19 mouse cellular contexts compared by ENCODE assay signal in the genomic region with DNA sequence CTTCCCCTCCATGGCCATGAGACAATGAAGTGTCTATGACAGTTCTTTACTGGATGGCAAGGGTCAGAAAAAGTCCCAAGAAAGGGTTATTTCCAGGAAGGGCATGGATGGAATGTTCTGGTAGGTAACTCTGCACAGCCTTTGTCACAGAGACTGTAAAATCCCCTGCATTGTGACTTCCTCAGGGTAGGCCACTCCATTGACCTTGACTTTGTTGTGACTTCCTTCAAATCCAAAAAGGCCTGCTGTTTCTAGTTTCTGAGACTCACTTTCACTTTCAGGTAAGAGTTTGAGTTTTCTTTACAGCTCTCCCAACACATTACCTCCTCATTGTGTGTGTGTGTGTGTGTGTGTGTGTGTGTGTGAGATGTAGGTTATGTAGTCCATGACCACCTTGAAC. TPM values are rescaled to one million over a fixed set of nuclear protein-coding genes. Genes with fewer than 3 reads are reported as not detected.
DNase-seq lines count a peak whose midpoint lies in the region; ATAC-seq lines count a peak whose summit lies in the region.
"Had no signal": no experiment of that assay in that cellular context is flagged by ENCODE, and none has a peak within 500 bp of the region (broad histone marks: within the 10 kb centered on the region; RNA-seq: fewer than 3 reads in every experiment).

No protein-coding gene starts in this region.

- H3K36me3 ChIP-seq in splenic B cell, adult 2 months (ENCODE audit: control insufficient read depth, insufficient read depth, low read length, poor library complexity, severe bottlenecking): no peaks in the 10 kb centered on the region
- H3K36me3 ChIP-seq: G1E; heart, embryonic 12.5 days; hindbrain, embryonic 15.5 days; intestine, embryonic 15.5 days had no signal

- ATAC-seq in CD4-positive, CD25-positive, alpha-beta regulatory T cell, adult 4 months: peak; percentile 82
- ATAC-seq in inflammation-experienced regulatory T-cells, adult 6 months: peak; percentile 84
- ATAC-seq in granulocyte monocyte progenitor cell, adult 5-6 weeks (replicated peaks; ENCODE audit: poor library complexity, severe bottlenecking): no peak
- ATAC-seq: forebrain, embryonic 13.5 days; forebrain, postnatal 0 days; intestine, embryonic 15.5 days had no signal

- DNase-seq in CD4-positive helper T cell, adult 2 months (ENCODE audit: low read depth, low spot score): peak; percentile 44
- peak; percentile 73 for DNase-seq in splenic B cell, adult 2 months (ENCODE audit: low read depth, low spot score)
- no peak for DNase-seq in lung, adult 18-20 months
- DNase-seq in kidney, postnatal 4 days: no peak
- DNase-seq: adrenal gland, postnatal 14 days; cerebellum, adult 11-12 months; cerebellum, adult 9-11 months; cerebellum, postnatal 36 days; forebrain, postnatal 0 days; gastrocnemius, postnatal 14 days had no signal

- H3K27me3 ChIP-seq in splenic B cell, adult 2 months (ENCODE audit: control insufficient read depth, insufficient read depth, low read length, poor library complexity, severe bottlenecking): no peaks in the 10 kb centered on the region
- H3K27me3 ChIP-seq: forebrain, embryonic 13.5 days; heart, embryonic 12.5 days; hindbrain, embryonic 15.5 days; intestine, embryonic 15.5 days had no signal

RNA-seq across cellular contexts. Expression of gene Rasgrp1, which starts 15.1 kb away (rescaled TPM):
- 10 to 100 TPM; 66.0 to 79.2 TPM for polyA plus RNA-seq in CD4-positive, CD25-positive, alpha-beta regulatory T cell, adult 4 months (2017; shearing (Covaris generic))
- polyA plus RNA-seq in inflammation-experienced regulatory T-cells, adult 6 months (2017; shearing (Covaris generic)): 10 to 100 TPM; 48.9 to 73.3 (median 64.2) TPM
- total RNA-seq in granulocyte monocyte progenitor cell, adult 5-6 weeks (2014; fragmentation: Nextera tagmentation): not detected in 2 replicates
- total RNA-seq in granulocyte monocyte progenitor cell, adult 5-6 weeks (2017): 0.10 TPM in 1 of 2 replicates, not detected in the other
- total RNA-seq: gastrocnemius, adult 18-20 months had no signal
- polyA plus RNA-seq: G1E had no signal

Comparison
In these comparisons a context has a peak if more than half of its experiments do, and no peak if none do; other contexts are left out.
1. DNase-seq: peak in CD4-positive helper T cell, adult 2 months (single experiment) and splenic B cell, adult 2 months (single experiment); none in lung, adult 18-20 months (0 of 2) and kidney, postnatal 4 days (0 of 2).